Mouse (Mus musculus) heart, adult 2 months (tissue): ENCODE results near the gene Vipr1.

Experiments used
- CTCF ChIP-seq: fragments of 200-600 bp; IDR thresholded peaks from 2 replicates; pipeline ENCODE4 v1.8.1; 2022; ENCODE audit warnings: antibody characterized with exemption, mild to moderate bottlenecking, moderate library complexity
- POLR2A ChIP-seq: fragments of 200-500 bp; IDR thresholded peaks from 2 replicates; pipeline ENCODE4 v1.6.1; 2011; ENCODE audit warnings: mild to moderate bottlenecking, low read depth, low read length, control low read depth; ENCODE audit not compliant: insufficient read depth

- TF ChIP-seq CTCF = no peak
- no peak for TF ChIP-seq POLR2A
These were observed 47.7 kb downstream of the Vipr1 start for GRCm38 (mm10) chr9:121690200-121690651.
